Mouse (Mus musculus) frontal cortex, postnatal 14 days (tissue): Measurements from ENCODE around the gene Gm2832.
"Not testable (repeated sequence)": the region's sequence is repeated elsewhere in the genome, so short reads cannot be mapped to it uniquely, and the experiment has no call there.

ENCODE experiments used
- DNase-seq, 2 experiments: peaks; one replicate each; pipeline ENCODE4 v3.0.0; 2022; ENCODE audit warnings: low spot score in 2 of 2

Gene Gm2832

DNA sequence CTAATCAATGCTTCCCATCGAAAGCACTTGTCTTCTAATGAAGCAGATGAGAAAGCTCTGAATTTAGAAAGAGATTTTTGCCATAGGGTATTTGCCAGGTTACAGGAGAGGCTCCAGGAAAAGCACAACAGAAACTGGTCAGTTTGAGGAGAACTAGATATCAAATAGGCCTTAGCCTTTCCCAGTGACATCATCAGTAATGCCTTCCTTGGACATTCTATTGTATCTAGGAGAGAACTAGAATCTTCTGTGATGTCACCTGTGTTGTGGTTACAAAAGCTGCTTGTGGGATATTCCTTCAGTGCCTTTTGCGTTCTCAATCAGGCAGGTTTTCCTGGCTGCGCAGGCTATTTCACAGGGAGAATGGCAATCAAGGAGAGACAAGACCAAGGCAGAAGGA lies at the start of gene Gm2832:
Gm2832 (plus strand) TSS at position 301 of the 400 bp plus-strand sequence.
- not testable (repeated sequence) for DNase-seq

DNA sequence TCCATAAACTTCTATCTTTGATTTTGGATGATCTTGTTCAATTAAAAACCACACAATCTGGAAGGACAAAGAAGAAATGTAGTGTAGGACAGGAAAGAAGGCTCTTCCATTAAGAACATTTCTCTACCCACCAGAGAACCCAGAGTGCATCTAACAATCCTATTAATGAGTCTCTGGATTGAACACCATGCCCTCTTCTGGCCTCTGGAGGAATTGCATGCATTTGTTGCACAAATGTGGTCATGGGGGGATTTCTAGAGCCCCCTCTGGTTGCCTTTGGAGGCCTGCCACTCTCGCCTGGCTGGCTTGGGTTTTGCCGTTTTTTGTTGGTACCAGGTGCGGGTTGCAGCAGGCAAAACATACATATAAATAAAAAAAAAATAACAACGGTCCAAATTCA lies 15.3 kb upstream of the Gm2832 start:
- DNase-seq, result peak; percentile 24 to 71

DNA sequence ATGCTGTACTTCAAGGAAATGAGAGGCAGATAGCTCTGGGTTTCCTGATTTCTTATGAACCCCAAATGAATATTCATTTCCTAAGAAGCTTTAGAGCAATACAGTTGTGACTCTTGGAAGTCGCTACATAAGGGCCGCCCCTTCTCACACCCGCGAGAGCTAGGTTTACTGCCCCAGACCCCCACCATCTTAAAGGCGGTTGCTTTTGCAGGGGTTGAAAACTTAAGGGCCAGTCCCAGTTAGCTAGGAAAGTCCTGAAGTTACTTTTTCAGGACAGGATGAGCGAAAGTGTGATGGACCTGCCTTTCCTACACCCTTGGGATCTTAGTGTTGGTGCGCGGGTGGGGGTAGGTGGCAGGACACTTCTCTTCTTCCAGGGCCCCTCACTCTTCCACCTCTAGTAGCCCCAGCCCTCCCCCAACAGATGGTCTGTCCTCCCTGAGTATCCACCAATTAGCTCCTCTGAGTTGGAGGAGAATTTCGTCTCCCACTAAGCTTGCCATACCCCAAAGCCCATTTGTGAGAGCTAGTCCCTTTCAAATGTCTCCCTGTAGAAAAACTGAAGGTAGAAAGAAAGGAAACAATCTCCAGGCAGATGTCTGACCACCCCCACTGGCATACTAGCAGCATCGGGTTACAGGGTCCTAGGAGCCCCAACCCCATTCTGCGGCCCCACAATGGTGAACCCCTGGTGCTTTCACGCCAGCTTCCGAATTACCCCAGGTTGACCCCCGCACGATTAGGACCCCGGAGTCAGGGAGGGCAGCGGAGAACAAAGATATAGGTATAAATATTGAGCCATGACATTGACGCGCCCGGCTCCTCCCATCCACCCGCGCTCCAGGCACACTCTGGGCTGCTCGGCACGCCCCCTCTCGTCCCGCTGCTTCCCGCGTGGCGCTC lies 14.5 kb upstream of the Gm2832 start:
- DNase-seq, result peak; percentile 36 to 46

DNA sequence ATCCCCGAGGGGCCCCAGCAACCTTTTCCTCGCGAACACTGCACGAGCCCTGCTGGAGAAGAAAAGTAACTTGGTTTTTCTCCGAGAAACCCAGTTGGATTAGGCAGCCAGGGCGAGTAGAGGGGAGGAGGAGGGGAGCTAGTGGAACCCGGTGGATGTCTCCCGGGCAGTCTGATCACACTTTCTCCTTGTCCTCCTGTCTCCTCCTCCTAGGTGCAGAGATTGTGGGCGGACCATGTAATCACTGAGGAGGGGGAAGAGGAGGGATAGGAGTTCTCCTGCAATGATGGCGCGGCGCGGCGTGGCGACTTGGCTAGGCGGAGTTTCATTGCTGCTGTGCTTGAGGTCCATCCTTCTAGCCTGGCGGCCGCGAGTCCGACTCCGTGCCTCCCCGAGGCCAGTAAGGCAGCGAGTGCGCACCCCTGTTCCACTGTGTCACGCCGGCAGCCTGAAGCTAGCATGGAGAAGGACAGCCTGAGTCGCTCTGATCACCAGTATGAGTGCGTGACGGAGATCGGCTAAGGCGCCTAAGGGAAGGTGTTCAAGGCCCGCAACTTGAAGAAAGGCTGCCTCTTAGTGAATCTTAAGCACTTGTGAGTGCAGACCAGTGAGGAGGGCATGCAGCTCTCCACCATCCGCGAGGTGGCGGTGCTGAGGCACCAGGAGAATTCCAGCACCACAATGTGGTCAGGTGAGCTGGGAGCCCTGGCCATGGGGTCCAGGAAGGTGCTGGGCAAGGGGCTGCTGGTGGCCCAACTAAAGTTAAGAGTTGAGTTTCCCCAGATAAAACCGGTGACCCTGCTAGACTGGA lies 13.6 kb upstream of the Gm2832 start:
- peak; percentile 47 to 64 for DNase-seq

DNA sequence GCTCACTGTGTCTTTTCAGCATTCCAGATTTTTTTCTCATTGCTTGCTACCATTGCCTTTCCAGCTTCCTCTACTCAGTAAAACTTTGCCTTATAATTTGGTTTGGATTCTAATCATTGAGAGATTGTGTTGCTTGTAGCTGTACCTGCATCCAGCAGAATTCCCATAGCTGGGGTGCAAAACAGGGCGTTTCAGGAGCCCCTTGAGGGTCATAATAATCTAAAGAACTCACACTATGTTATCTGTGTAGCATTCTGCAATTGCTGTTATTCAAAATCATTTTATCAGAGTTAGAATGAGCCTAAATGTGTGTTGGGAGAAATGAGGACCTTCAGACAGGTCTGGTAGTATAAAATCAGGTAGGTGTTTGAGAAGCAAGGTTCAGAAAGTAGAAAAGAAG lies 7.4 kb downstream of the Gm2832 start:
- DNase-seq, result not testable (repeated sequence)
